Mouse (Mus musculus) myocyte (in vitro differentiated cells): ENCODE measurements around the gene Ppef2. TPM values are rescaled to one million over a fixed set of nuclear protein-coding genes. Genes with fewer than 3 reads are reported as not detected.

Experiments used
- H3K27me3 ChIP-seq: one replicate; pipeline ENCODE4 v1.6.1; 2011; ENCODE audit not compliant: control insufficient read depth, insufficient read depth, insufficient read length
- H3K36me3 ChIP-seq: one replicate; pipeline ENCODE4 v1.6.1; 2011; ENCODE audit not compliant: control insufficient read depth, insufficient read depth
- H3K4me2 ChIP-seq: one replicate; pipeline ENCODE4 v1.6.1; 2011; ENCODE audit warnings: low read depth, control low read depth
- H3K4me3 ChIP-seq: one replicate; pipeline ENCODE4 v1.5.1; 2011; ENCODE audit warnings: mild to moderate bottlenecking, control low read depth, moderate library complexity
- H3K79me2 ChIP-seq: one replicate; pipeline ENCODE4 v1.6.1; 2011; ENCODE audit not compliant: control insufficient read depth, insufficient read depth
- H3ac ChIP-seq: one replicate; pipeline ENCODE4 v1.6.1; 2011; ENCODE audit not compliant: control insufficient read depth, insufficient read length
- CEBPB ChIP-seq: IDR thresholded peaks from 2 replicates; pipeline ENCODE4 v1.6.1; 2011; ENCODE audit warnings: mild to moderate bottlenecking, moderate library complexity; ENCODE audit not compliant: poor library complexity, insufficient read depth, severe bottlenecking
- E2F4 ChIP-seq: IDR thresholded peaks from one replicate; pipeline ENCODE4 v1.6.1; 2011; ENCODE audit warnings: mild to moderate bottlenecking, control low read depth, moderate library complexity; ENCODE audit not compliant: insufficient read depth
- MAX ChIP-seq: IDR thresholded peaks from one replicate; pipeline ENCODE4 v1.6.1; 2011; ENCODE audit warnings: low read depth, mild to moderate bottlenecking, control low read depth
- MYOD1 ChIP-seq, 3 experiments: IDR thresholded peaks; one replicate each; pipeline ENCODE4 v1.6.1; 2011; ENCODE audit warnings: control low read depth in 2 of 3, low read depth in 2 of 3, mild to moderate bottlenecking in 2 of 3, moderate library complexity in 1 of 3; ENCODE audit not compliant: insufficient read length in 2 of 3, control insufficient read depth in 1 of 3
- MYOG ChIP-seq, 3 experiments: IDR thresholded peaks; one replicate each; pipeline ENCODE4 v1.6.1; 2011; ENCODE audit warnings: control low read depth in 2 of 3, low read depth in 2 of 3, mild to moderate bottlenecking in 2 of 3; ENCODE audit not compliant: insufficient read length in 2 of 3, control insufficient read depth in 1 of 3, insufficient read depth in 1 of 3
- POLR2A ChIP-seq: IDR thresholded peaks from one replicate; pipeline ENCODE4 v1.6.1; 2011; ENCODE audit warnings: low read depth, mild to moderate bottlenecking, control low read depth, moderate library complexity; ENCODE audit not compliant: insufficient read length
- POLR2AphosphoS2 ChIP-seq: IDR thresholded peaks from one replicate; pipeline ENCODE4 v1.6.1; 2011; ENCODE audit warnings: low read depth, control low read depth; ENCODE audit not compliant: insufficient read length
- REST ChIP-seq: IDR thresholded peaks from one replicate; pipeline ENCODE4 v1.6.1; 2011; ENCODE audit warnings: mild to moderate bottlenecking, control low read depth, moderate library complexity; ENCODE audit not compliant: insufficient read depth, insufficient read length
- SRF ChIP-seq: IDR thresholded peaks from one replicate; pipeline ENCODE4 v1.6.1; 2011; ENCODE audit warnings: low read depth; ENCODE audit not compliant: control insufficient read depth, insufficient read length
- TCF12 ChIP-seq: IDR thresholded peaks from one replicate; pipeline ENCODE4 v1.6.1; 2011; ENCODE audit warnings: mild to moderate bottlenecking, control low read depth; ENCODE audit not compliant: poor library complexity, insufficient read depth, severe bottlenecking
- TCF3 ChIP-seq: IDR thresholded peaks from one replicate; pipeline ENCODE4 v1.6.1; 2011; ENCODE audit warnings: low read depth, control low read depth; ENCODE audit not compliant: insufficient read length
- USF1 ChIP-seq: IDR thresholded peaks from one replicate; pipeline ENCODE4 v1.6.1; 2011; ENCODE audit warnings: low read depth, mild to moderate bottlenecking, control low read depth, moderate library complexity
- polyA plus RNA-seq: library from polyadenylated mRNA; unstranded; fragments of >200 nt; fragmentation: generic; extraction: Trizol; gene quantifications from one replicate; pipeline ENCODE4 v1.2.1, GENCODE M21; 2012; ENCODE audit warnings: missing spikeins

Gene Ppef2
- polyA plus RNA-seq, 1 experiment: 0.18 TPM

DNA sequence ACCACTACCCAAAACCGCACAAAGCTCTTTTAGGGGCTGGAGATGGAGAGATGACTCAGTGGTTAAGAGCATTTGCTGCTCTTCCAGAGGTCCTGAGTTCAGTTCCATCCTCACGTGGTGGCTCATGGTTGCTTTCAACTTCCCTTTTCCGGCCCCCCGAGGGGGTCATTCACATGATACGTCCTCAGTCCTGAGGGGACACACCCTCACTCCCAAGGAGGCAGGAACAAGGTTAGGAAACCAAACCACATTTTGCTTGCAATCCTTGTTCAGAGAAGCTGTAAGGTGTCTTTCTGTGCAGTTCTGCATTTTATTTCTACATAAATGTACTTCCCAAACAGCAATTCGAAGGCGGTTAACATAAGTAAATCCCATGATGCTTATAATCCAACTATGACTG, 14.4 kb upstream of the Ppef2 start:
- no peaks in the 10 kb centered on the region for H3K79me2 ChIP-seq
- H3K36me3 ChIP-seq: no peaks in the 10 kb centered on the region
- no peak overlapping the region for H3K4me2 ChIP-seq
- no peaks in the 10 kb centered on the region for H3K27me3 ChIP-seq
- H3K4me3 ChIP-seq: no peak overlapping the region
- TF ChIP-seq CEBPB (no peak), TCF3 (no peak), TCF12 (no peak), SRF (no peak), MYOD1 (IDR thresholded peaks at IDR 0.05; ENCODE audit: control insufficient read depth in 1 of 3, insufficient read length in 2 of 3, low read depth in 2 of 3) (no peak), USF1 (no peak), MAX (no peak), E2F4 (no peak), POLR2AphosphoS2 (no peak), MYOG (IDR thresholded peaks at IDR 0.05; ENCODE audit: control insufficient read depth in 1 of 3, insufficient read depth in 1 of 3, insufficient read length in 2 of 3, low read depth in 2 of 3) (no peak), REST (no peak), POLR2A (no peak)
- H3ac ChIP-seq: no peak overlapping the region

DNA sequence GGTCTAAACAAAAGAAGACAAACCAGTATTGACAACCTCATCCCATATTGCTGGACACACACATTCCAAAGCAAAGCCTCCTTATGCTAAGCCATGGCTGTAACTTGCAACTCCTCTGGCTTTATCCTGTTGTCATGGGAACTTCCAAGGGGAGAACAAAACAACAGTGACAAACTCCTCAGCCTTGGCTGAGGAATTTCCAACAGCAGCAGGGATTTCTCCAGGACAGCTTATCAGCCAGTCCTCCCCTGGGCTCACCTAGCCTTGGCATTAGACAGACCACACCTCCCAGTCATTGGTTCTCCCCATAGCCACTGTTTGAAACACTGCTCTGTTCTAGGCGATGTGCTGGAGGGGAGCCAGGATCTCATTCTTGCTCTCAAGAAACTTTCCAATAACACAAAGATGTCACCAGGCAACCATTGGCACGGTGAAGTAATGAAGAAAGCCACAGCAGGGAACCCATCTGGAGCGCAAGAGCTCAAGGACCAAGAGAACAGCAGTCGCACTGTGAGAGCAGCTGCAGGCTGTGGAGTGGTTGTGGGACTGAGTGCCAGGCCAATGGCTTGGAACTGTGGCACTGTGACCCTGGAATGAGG, 7.8 kb upstream of the Ppef2 start:
- H3K4me3 ChIP-seq: no peak overlapping the region
- H3K4me2 ChIP-seq: no peak overlapping the region
- no peak for TF ChIP-seq TCF12
- TF ChIP-seq E2F4: no peak
- no peak for TF ChIP-seq POLR2AphosphoS2
- no peak for TF ChIP-seq CEBPB
- TF ChIP-seq MYOG (IDR thresholded peaks at IDR 0.05; ENCODE audit: control insufficient read depth in 1 of 3, insufficient read depth in 1 of 3, insufficient read length in 2 of 3, low read depth in 2 of 3): no peak
- no peak for TF ChIP-seq MYOD1 (IDR thresholded peaks at IDR 0.05; ENCODE audit: control insufficient read depth in 1 of 3, insufficient read length in 2 of 3, low read depth in 2 of 3)
- H3K36me3 ChIP-seq: no peaks in the 10 kb centered on the region
- no peak overlapping the region for H3ac ChIP-seq
- no peaks in the 10 kb centered on the region for H3K27me3 ChIP-seq
- no peaks in the 10 kb centered on the region for H3K79me2 ChIP-seq

DNA sequence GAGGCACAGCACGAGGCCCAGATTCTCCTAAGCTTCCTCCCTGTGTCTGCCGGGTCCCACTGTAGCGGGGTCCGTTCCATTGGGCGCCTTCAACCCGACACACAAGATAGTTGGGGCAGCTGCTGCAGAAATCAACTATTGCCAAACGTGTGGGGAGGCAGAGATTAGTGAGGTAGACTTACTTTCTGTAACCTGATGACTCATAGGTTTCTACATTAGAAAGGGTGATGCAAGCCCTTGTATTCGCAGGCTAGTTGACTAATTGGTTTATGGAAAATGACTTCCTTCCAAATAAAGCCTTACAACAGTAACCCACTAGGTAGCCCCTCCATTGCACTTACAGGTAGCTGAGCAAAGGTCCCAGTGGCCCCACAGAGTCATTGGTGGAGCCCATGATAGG, 6.6 kb upstream of the Ppef2 start:
- Histone ChIP-seq H3K36me3 (no peaks in the 10 kb centered on the region), H3K4me3 (no peak overlapping the region), H3K79me2 (no peaks in the 10 kb centered on the region), H3K27me3 (no peaks in the 10 kb centered on the region), H3K4me2 (no peak overlapping the region), H3ac (no peak overlapping the region)
- TF ChIP-seq CEBPB (peak; percentile 76), MYOD1 (IDR thresholded peaks at IDR 0.05; ENCODE audit: control insufficient read depth in 1 of 3, insufficient read length in 2 of 3, low read depth in 2 of 3) (peak in 1 of 3 experiments; percentile 35), REST (no peak)

DNA sequence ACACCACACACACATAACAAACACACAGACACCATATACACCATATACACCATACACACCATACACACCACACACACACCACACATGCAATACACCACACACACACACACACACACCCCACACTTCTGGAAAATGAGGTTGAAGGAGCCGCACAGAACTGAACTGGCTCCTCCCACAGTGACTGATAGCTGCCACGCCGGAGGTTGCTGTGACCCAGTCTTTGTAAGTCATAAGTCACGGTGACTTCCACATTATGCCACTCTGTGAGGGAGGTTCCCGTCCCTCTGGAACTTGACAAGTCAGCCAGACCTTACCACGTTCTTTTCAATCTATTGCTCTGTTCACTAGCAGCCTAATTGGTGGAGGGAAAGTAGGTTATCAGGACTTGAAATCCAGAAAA, 1.6 kb downstream of the Ppef2 start:
- TF ChIP-seq MYOG (IDR thresholded peaks at IDR 0.05; ENCODE audit: control insufficient read depth in 1 of 3, insufficient read depth in 1 of 3, insufficient read length in 2 of 3, low read depth in 2 of 3) (no peak), SRF (no peak), MAX (no peak), MYOD1 (IDR thresholded peaks at IDR 0.05; ENCODE audit: control insufficient read depth in 1 of 3, insufficient read length in 2 of 3, low read depth in 2 of 3) (no peak), REST (no peak), POLR2AphosphoS2 (no peak), USF1 (no peak), CEBPB (no peak), TCF12 (no peak), E2F4 (no peak), POLR2A (no peak), TCF3 (no peak)
- no peak overlapping the region for H3ac ChIP-seq

DNA sequence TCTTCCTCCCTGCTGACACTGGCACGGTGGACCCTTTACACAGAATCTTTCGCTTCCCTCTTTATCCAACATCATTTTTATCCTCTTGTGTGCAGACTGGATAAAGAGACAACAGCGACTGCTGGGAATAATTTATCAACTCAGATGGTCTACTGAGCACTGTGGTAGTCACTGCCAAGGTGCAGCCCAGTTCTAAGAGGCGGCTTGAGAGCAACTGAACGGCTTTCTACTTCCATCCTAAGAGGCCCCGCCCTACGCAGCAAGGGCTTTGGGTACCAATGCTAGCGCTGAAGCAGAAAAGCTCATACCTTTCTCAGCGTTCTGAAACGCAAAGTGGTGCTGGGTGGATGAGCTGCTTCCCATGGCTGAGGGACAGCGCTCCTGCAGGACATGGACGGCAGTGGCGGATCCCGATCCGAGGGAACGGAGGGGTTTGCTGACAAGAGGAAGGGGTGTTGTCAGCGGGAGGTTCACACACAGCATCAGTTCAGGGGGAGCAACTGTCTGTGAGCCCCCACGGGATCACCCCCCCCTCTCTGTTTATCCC, 3.2 kb downstream of the Ppef2 start:
- Histone ChIP-seq H3K4me3 (no peak overlapping the region), H3K36me3 (no peaks in the 10 kb centered on the region), H3K4me2 (no peak overlapping the region), H3K79me2 (no peaks in the 10 kb centered on the region), H3ac (no peak overlapping the region), H3K27me3 (no peaks in the 10 kb centered on the region)
- TF ChIP-seq POLR2AphosphoS2: no peak
- TF ChIP-seq USF1: no peak
- no peak for TF ChIP-seq SRF
- no peak for TF ChIP-seq REST
- TF ChIP-seq TCF12: no peak
- no peak for TF ChIP-seq POLR2A
- no peak for TF ChIP-seq MYOD1 (IDR thresholded peaks at IDR 0.05; ENCODE audit: control insufficient read depth in 1 of 3, insufficient read length in 2 of 3, low read depth in 2 of 3)
- TF ChIP-seq MAX: no peak
- TF ChIP-seq CEBPB: no peak
- no peak for TF ChIP-seq MYOG (IDR thresholded peaks at IDR 0.05; ENCODE audit: control insufficient read depth in 1 of 3, insufficient read depth in 1 of 3, insufficient read length in 2 of 3, low read depth in 2 of 3)
- no peak for TF ChIP-seq E2F4
- no peak for TF ChIP-seq TCF3

More for the DNA sequence above, 1.6 kb downstream of the Ppef2 start:
- Histone ChIP-seq H3K36me3 (no peaks in the 10 kb centered on the region), H3K27me3 (no peaks in the 10 kb centered on the region), H3K4me3 (no peak overlapping the region), H3K79me2 (no peaks in the 10 kb centered on the region), H3K4me2 (no peak overlapping the region)
